21 mouse cellular contexts compared by ENCODE assay signal in genomic region chr9:85382413-85382812, GRCm38 (mm10). TPM values are rescaled to one million over a fixed set of nuclear protein-coding genes. Genes with fewer than 3 reads are reported as not detected.
DNase-seq lines count a peak whose midpoint lies in the region; ATAC-seq and TF ChIP-seq lines count a peak whose summit lies in the region.
"Had no signal": no experiment of that assay in that cellular context is flagged by ENCODE, and none has a peak within 500 bp of the region (broad histone marks: within the 10 kb centered on the region; RNA-seq: fewer than 3 reads in every experiment).

No protein-coding gene starts in this region.

- no peak overlapping the region for H3K27ac ChIP-seq in kidney, postnatal 0 days
- H3K27ac ChIP-seq in intestine, embryonic 15.5 days, result no peak overlapping the region
- peak overlapping the region; percentile 74 for H3K27ac ChIP-seq in intestine, embryonic 16.5 days (ENCODE audit: low read length)
- peak overlapping the region; percentile 70; the same call in 1 of the 2 replicates for H3K27ac ChIP-seq in small intestine, adult 2 months (ENCODE audit: insufficient read depth, low read depth, low read length)
- H3K27ac ChIP-seq: embryonic facial prominence, embryonic 13.5 days; embryonic facial prominence, embryonic 15.5 days; forebrain, embryonic 10.5 days; forebrain, embryonic 12.5 days had no signal

- no peak overlapping the region for H3K4me3 ChIP-seq in kidney, postnatal 0 days (replicated peaks; ENCODE audit: low read depth, low read length)
- no peak overlapping the region for H3K4me3 ChIP-seq in intestine, embryonic 15.5 days (replicated peaks)
- H3K4me3 ChIP-seq in intestine, embryonic 16.5 days (ENCODE audit: low read length), result no peak overlapping the region
- H3K4me3 ChIP-seq in small intestine, adult 2 months (ENCODE audit: low read depth, low read length), result no peak overlapping the region
- H3K4me3 ChIP-seq: embryonic facial prominence, embryonic 13.5 days; embryonic facial prominence, embryonic 15.5 days; erythroblast, embryonic 14.5 days; forebrain, embryonic 10.5 days; forebrain, embryonic 12.5 days had no signal

- no peak for TF ChIP-seq CTCF in kidney, postnatal 0 days (IDR thresholded peaks at IDR 0.05; ENCODE audit: low read depth)
- no peak for TF ChIP-seq CTCF in small intestine, adult 2 months (IDR thresholded peaks at IDR 0.05; ENCODE audit: extremely low read depth, insufficient read length, insufficient replicate concordance, low read depth, low read length)

- no peak for ATAC-seq in kidney, postnatal 0 days (replicated peaks; ENCODE audit: low FRiP score, low read depth)
- peak; percentile 82 for ATAC-seq in intestine, embryonic 15.5 days
- ATAC-seq in intestine, embryonic 16.5 days, result peak; percentile 77
- ATAC-seq: forebrain, embryonic 14.5 days had no signal

- 51% methylated on average over 2 of the region's 2 CpGs for WGBS in kidney, postnatal 0 days
- WGBS in intestine, embryonic 15.5 days, result 42% methylated on average over 2 of the region's 2 CpGs
- 40% methylated on average over 2 of the region's 2 CpGs for WGBS in intestine, embryonic 16.5 days
- whole genome bisulfite sequencing in small intestine, adult 2 months, result 37% methylated on average over 2 of the region's 2 CpGs

- no peaks in the 10 kb centered on the region for H3K36me3 ChIP-seq in kidney, postnatal 0 days (ENCODE audit: insufficient read depth, low read length)
- no peaks in the 10 kb centered on the region for H3K36me3 ChIP-seq in intestine, embryonic 15.5 days
- no peaks in the 10 kb centered on the region for H3K36me3 ChIP-seq in intestine, embryonic 16.5 days (ENCODE audit: control insufficient read depth, insufficient read depth, low read length)
- H3K36me3 ChIP-seq in small intestine, adult 2 months (ENCODE audit: control insufficient read depth, insufficient read depth, low read length), result no peaks in the 10 kb centered on the region
- H3K36me3 ChIP-seq: embryonic facial prominence, embryonic 13.5 days; embryonic facial prominence, embryonic 15.5 days; forebrain, embryonic 10.5 days; forebrain, embryonic 12.5 days had no signal

- H3K27me3 ChIP-seq in kidney, postnatal 0 days (ENCODE audit: insufficient read depth, low read length), result no peaks in the 10 kb centered on the region
- no peaks in the 10 kb centered on the region for H3K27me3 ChIP-seq in intestine, embryonic 15.5 days (replicated peaks)
- no peaks in the 10 kb centered on the region for H3K27me3 ChIP-seq in intestine, embryonic 16.5 days (replicated peaks; ENCODE audit: control insufficient read depth, insufficient read depth, low read length)
- H3K27me3 ChIP-seq in small intestine, adult 2 months (ENCODE audit: control insufficient read depth, insufficient read depth, low read length), result no peaks in the 10 kb centered on the region
- H3K27me3 ChIP-seq: embryonic facial prominence, embryonic 13.5 days; embryonic facial prominence, embryonic 15.5 days; forebrain, embryonic 12.5 days had no signal

- H3K4me2 ChIP-seq in kidney, postnatal 0 days (ENCODE audit: low read length), result no peak overlapping the region
- H3K4me2 ChIP-seq in intestine, embryonic 15.5 days (replicated peaks), result no peak overlapping the region
- no peak overlapping the region for H3K4me2 ChIP-seq in intestine, embryonic 16.5 days (ENCODE audit: low read depth, low read length)
- H3K4me2 ChIP-seq: embryonic facial prominence, embryonic 13.5 days; embryonic facial prominence, embryonic 15.5 days; forebrain, embryonic 12.5 days had no signal

- no peak for TF ChIP-seq POLR2A in small intestine, adult 2 months (IDR thresholded peaks at IDR 0.05; ENCODE audit: low read depth, low read length)

- peak; percentile 6 for DNase-seq in kidney, postnatal 0 days (ENCODE audit: low spot score)
- no peak for DNase-seq in kidney, postnatal 10 days
- no peak for DNase-seq in adrenal gland, adult (ENCODE audit: inconsistent age in 2 of 2, low spot score in 1 of 2)
- DNase-seq in adrenal gland, postnatal 14 days, result no peak
- DNase-seq: adrenal gland, adult 8-10 months; adrenal gland, postnatal 25 days; cerebellum, adult 11 months; cerebellum, adult 18-20 months; cerebellum, adult 8-10 months; cerebellum, adult 9-11 months; cerebellum, postnatal 36 days; embryo, embryonic 11 days had no signal

- no peaks in the 10 kb centered on the region for H3K9me3 ChIP-seq in kidney, postnatal 0 days (replicated peaks; ENCODE audit: low read length)
- no peaks in the 10 kb centered on the region for H3K9me3 ChIP-seq in intestine, embryonic 15.5 days
- no peaks in the 10 kb centered on the region for H3K9me3 ChIP-seq in intestine, embryonic 16.5 days (ENCODE audit: control insufficient read depth, low read length)
- H3K9me3 ChIP-seq: embryonic facial prominence, embryonic 13.5 days; embryonic facial prominence, embryonic 15.5 days; forebrain, embryonic 10.5 days; forebrain, embryonic 12.5 days had no signal

- no peak overlapping the region for H3K9ac ChIP-seq in kidney, postnatal 0 days (ENCODE audit: low read depth, low read length)
- no peak overlapping the region for H3K9ac ChIP-seq in intestine, embryonic 15.5 days
- no peak overlapping the region for H3K9ac ChIP-seq in intestine, embryonic 16.5 days (ENCODE audit: low read depth, low read length)
- H3K9ac ChIP-seq: embryonic facial prominence, embryonic 13.5 days; embryonic facial prominence, embryonic 15.5 days; forebrain, embryonic 12.5 days had no signal

- H3K4me1 ChIP-seq in kidney, postnatal 0 days (replicated peaks; ENCODE audit: insufficient read depth, low read length), result no peaks in the 10 kb centered on the region
- 0 out of 2 replicates have a peak, but pooled peaks cover 2% of the 10 kb centered on the region for H3K4me1 ChIP-seq in intestine, embryonic 15.5 days (replicated peaks)
- H3K4me1 ChIP-seq in intestine, embryonic 16.5 days (ENCODE audit: control insufficient read depth, insufficient read depth, low read length), result 0 out of 2 replicates have a peak, but pooled peaks cover 4% of the 10 kb centered on the region
- H3K4me1 ChIP-seq in small intestine, adult 2 months (ENCODE audit: control insufficient read depth, insufficient read depth, insufficient read length, low read length), result peaks cover 7% of the 10 kb centered on the region
- H3K4me1 ChIP-seq: embryonic facial prominence, embryonic 13.5 days; embryonic facial prominence, embryonic 15.5 days; forebrain, embryonic 10.5 days; forebrain, embryonic 12.5 days had no signal

RNA-seq across cellular contexts. Expression of gene Tent5a, which starts 55.3 kb away (rescaled TPM):
- polyA plus RNA-seq in kidney, postnatal 0 days (2015; fragmentation: Nextera tagmentation; extraction: Ambion mirVana), result 3.7 and 3.9 TPM in 2 replicates
- 15.5 and 16.4 TPM in 2 replicates for polyA plus RNA-seq in intestine, embryonic 15.5 days (2015; fragmentation: Nextera tagmentation; extraction: Ambion mirVana)
- 17.0 and 18.0 TPM in 2 replicates for polyA plus RNA-seq in intestine, embryonic 16.5 days (2015; fragmentation: Nextera tagmentation; extraction: Ambion mirVana)
- polyA plus RNA-seq in small intestine, adult 2 months (2012; rRNA removed), result 4.8 and 15.9 TPM in 2 replicates
- total RNA-seq in adrenal gland, postnatal 14 days (2021), result 9.7 and 14.9 TPM in 2 replicates

Comparison
In these comparisons a context has a peak if more than half of its experiments do, and no peak if none do; other contexts are left out.
1. H3K27ac ChIP-seq: peak in intestine, embryonic 16.5 days (single experiment) and small intestine, adult 2 months (single experiment); none in kidney, postnatal 0 days (single experiment) and intestine, embryonic 15.5 days (single experiment).